Mouse (Mus musculus) lung, adult 18-20 months (tissue): ENCODE data around the gene Lypd4.
"Not testable (repeated sequence)": the region's sequence is repeated elsewhere in the genome, so short reads cannot be mapped to it uniquely, and the experiment has no call there.

Source experiments
- DNase-seq, 2 experiments: peaks; one replicate each; pipeline ENCODE4 v3.0.0; 2022; ENCODE audit warnings: mixed read lengths in 2 of 2

Gene Lypd4

DNA sequence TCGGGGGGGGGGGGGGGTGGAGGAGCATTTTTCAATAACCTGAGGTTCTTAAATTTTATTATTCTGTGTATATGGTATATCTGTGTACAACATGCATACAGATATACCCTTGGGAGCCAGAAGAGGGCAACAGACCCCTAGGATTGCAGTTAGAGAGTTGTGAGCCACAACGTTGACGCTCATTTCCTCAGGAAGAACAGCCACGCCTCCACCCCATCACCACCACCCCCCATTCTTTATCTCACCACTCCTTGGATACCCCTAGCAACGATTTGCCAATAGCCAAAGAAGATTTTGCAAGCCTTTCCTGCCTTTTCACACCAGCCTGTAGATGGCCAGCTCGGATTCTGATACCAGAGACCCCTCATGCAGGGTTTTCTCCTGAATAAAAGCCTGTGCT is 24.0 kb downstream of the Lypd4 start:
- DNase-seq = no peak

DNA sequence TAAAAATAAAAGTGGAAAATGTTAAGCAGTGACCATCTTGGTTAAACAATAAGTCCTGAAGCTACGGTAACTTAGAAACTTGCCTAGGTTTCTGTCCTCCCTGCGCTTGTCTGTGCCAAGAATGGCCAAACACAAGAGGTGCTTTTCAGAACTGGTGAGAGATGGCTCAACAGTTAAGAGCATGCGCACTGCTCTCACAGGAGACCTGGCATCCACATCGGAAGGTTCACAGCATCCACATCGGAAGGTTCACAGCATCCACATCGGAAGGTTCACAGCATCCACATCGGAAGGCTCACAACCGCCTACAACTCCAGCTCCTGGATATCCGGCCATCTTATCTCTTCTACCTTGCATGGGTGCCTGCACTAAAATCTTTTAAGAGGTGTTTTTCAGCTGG is 24.6 kb downstream of the Lypd4 start:
- no peak for DNase-seq

DNA sequence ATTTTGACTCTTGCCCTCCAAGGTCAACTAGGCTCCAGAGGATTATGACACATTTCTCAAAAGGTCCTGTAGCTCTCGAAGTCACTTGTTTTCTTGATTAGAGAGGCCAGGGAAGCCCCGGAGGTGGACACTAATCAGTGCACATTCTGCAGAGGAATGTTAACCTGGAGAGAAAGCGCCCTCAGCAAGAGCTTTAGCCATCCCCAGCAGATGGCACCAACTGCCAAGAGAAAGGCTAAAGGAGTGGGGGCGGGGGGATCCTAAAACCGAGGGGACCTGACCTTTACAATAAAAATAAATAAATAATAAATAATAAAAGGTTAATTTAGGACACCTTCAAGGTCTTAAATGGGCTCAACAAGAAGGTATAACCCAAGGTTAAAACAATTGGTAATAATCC is 25.6 kb downstream of the Lypd4 start:
- no peak for DNase-seq

DNA sequence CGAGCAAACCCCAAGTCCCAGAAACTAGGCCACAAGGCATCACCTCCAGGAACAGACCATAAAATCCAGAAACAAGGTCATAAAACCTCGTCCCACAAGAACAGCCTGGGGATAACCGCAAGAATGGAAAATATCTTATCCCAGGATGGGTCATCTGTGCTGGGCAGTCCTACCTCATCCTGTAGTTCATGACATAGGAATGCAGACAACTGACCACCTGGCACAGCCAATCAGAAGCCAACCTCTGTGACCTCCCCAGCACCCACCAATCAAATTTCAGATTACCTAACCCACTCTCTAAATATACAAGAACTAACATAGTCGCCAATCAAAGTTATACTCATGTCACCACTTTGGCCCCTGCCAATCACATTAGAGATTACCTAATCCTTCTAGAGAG is 28.7 kb downstream of the Lypd4 start:
- no peak for DNase-seq

DNA sequence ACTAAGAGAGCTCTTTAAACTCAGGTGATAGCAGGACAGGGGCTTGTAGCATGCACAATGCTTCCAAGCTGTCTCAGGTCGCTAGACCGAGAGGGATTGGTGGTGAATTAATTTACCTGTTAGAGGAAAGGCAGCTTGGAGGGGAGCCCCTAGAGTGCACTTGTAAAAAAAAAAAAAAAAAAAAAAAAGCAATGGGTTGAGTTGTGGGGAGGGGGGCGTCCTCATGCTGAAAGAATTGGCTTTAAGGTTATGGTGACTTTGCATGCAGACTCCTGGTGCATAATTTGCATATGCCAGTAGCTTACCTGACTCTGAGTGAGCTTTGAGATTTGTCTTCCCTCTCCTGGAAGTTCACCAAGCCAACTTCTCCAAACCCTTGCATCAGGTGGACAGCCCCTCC is 29.4 kb downstream of the Lypd4 start:
- DNase-seq = no peak

DNA sequence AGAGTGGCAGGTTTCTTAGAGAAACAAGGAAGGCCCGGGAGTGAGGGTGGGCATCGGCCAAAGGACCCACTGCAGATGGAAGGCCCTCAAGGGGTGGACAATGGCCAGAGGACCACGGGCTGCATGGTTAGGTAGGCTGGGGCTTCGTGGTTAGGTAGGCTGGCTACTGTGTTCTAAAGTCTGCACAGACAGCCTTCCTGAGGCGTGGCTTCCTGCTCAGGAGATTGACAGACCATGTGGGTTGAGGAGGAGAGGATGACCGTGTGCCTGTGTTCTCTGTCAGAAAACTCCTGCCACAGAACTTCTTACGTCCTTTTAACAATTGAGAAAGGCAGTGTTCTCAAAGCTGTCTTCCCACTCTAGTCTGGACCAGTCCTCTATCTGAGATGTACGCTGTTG is 30.3 kb downstream of the Lypd4 start:
- DNase-seq = no peak

DNA sequence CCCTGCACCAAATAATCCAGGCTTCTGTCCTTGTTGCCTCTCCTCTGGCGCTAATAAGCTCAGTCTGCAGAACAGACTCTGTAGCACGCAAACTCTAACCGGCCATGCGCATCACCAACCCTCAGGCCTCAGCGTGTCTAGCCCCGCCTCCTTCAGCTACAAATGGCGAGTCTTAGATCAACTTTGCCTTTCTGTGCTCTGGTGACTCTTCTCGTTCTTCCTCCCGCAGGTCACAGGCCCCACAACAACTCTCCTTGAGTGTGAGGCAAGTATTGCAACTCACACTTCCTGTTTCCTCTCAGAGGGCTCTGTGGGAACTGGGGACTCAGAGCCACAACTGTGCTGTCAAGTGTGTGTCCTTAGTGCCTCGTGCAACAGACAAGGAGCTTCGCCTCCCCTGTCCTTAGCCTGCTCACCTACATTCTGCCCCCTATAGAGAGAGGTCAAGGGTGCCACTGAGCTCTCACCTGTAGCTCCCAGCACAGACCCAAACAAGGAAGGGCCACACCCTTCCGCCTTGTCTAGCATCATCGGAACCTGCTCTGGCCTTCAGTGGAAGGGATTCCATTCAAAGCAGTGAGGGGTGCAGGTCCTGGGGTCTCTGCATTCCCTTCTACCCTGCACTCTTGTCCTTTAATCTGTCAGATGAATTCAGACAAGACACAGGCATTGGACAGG is 30.9 kb downstream of the Lypd4 start:
- DNase-seq = not testable (repeated sequence)

DNA sequence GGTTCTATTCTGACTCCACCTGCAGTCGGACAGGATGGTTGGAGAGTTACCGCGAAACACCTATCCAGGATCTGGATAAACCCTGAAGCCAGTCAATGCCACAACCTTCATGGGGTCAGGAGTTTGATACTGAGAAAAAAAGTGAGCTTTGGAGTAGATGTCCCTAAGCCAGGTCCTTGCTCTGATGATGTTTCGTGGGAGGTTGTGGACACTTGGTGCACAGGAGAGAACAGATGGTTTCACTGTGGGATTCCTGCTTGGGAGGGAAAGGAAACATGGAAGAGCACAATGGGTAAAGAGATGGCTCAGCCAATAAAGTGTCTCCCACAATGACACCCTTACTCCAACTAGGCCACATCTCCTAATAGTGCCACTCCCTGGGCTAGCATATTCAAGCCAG is 42.6 kb downstream of the Lypd4 start:
- no peak for DNase-seq

DNA sequence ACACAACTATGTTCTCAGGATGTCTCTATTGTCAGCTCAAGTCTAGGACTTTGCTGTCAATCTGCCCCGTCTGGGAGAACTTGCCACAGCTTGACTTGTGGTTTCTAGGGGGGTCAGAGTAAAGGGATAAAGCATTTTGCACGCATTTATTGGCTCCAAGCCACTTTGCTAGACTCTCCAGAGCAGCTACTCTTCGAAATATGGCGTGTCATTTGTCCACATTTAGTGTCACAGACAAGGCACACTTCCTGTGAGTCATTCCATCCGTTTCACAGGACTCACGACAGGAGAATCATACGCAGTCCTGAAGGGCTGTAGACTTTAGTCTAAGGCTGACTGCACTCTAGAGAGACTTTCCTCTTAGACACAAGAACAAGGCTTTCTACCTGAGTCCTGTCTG is 45.3 kb downstream of the Lypd4 start:
- DNase-seq = no peak

DNA sequence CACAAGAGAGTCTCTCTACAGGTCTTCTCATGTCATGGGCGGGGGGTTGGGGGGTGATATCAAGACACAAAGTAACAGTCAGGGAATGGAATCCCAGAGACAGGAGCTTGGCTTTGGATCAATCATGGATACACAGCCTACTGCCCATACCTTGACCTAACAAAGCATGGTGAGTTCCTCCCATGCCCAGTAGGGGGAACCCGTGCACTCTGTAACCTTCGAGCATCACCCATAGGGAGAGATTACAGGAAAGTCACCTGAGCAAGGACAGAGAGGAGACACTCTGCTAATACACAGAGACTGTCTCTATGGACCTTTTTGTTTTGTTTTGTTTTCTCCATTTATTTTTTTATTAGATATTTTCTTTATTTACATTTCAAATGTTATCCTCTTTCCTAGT is 52.2 kb downstream of the Lypd4 start:
- DNase-seq = peak; percentile 63 to 70
